Mouse (Mus musculus) right cerebral cortex, adult 2 months (tissue): ENCODE results near the gene Vgll4.

Source experiments
- DNase-seq, 2 experiments: peaks; one replicate each; pipeline ENCODE4 v3.0.0; 2021 to 2022; ENCODE audit warnings: low spot score in 2 of 2

The Vgll4 gene

DNA sequence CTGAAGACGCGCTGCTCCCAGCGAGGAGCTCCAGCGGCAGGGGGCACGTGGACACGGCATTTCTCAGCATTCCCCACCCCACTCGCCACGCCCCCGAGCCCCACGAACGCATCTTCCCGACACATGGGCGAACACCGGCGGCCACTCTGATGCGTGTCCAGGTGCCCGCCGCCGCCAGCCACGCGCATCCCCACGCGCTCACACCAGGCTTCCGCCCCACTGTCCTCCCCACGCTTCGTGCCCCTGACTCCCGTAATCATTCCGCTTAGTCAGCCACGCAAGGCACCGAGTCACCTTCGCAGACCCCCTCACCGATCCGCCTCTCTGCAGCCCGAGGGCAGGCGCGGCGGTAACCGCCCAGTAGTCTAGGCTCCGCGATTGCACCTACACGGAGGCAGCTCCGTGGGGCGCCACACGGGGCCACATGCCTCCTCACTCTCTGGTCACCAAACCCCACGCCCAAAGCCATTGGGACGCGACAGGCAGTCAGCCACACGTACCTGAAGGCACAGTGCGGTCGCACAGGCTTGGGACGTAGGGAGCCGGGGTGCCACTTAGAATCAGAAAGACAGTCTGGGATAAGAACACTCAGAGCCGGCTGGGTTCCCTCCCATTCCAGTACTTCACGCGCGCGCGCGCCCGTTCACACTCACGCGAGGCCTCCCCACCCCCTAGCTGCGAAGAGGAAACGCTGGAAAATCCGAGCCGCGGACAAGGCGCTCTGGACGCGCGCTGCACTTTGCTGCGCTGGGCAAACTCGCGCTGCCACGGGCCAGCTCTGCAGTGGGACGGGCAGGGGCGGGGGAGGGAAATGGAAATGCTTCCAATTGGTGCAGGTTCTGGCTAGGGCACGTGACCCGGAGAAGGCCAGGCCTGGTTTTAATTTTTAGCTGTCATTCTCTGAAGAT, at the start of gene Vgll4:
Gene Vgll4 (minus strand): TSS at position 782 of the 908 bp plus-strand sequence.
- peak; percentile 72 to 75 for DNase-seq

DNA sequence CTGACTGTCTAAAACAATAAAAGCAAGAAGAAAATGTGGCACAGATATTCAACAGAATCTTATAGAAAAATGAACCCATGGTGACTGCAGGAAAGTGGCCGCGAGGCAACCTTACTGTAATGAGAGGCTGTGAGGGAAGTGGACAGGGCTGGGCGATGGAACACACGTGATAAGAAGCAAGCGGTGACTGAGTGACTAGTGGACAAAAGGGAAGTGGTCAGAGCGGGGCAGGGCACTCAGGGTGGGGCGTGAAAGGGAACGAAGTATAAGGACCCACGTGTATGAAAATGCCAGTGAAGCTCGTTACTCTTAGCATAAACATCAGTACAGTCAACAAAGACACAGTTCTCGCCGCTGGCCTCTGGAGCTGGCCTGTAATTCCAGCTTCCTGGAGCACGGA, 45.7 kb upstream of the Vgll4 start:
- DNase-seq, result no peak

DNA sequence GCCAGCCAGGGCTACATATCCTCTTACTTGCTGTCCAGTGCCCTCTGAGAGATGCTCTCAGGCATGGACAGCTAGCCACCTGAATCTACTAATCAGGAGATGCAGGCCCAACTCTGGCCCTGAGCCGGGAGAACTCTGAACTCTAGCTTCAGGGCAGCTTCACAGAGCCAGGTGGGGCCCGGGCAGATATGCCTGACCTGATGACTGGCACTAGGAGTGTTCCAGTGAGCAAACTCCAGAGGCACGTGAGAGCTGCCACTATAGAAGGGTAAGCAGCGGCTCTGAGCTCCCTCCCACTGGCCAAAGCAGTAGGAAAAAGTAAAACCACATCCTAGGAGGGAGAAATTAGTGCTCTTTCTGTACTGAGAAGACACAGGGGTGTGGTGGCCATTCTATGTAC, 43.8 kb upstream of the Vgll4 start:
- DNase-seq, result no peak

DNA sequence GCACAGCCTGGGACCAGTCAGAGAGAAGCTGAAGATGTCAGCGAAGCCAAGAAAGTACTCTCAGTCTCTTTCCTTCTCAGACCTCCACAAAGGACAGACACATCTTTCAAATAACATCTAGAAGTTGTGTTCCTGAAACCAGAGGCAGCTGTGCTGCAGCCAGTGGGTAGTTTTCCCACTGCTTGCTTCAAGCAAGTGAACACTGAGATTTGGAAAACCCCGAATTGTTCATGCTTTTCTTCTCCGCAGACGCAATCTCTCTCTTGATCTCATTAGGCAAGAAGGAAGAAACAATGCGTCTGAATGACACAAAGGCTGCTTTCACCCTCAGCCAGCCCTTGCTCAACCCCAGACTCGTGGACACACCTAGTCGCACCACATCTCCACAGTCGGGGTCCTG, 42.0 kb upstream of the Vgll4 start:
- DNase-seq, result no peak

DNA sequence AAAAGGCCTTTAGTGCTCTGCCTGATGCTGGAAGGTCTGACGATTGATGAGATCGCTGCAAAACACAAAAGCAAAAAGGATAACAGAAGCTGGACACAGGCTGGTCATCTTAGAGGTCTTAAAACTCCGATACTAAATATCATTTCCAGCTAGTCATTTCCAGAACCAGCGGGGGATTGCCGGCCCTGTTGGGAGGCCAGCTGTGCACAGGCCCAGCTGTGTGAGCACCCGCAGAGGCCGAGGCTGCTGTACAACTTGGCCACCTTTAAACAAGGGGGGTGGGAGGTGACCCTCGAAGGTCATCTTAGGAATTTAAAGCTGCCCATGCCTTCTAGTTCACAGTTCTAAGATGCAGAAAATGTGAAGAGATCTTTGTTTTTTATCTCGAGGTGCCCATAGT, 41.0 kb upstream of the Vgll4 start:
- no peak for DNase-seq

DNA sequence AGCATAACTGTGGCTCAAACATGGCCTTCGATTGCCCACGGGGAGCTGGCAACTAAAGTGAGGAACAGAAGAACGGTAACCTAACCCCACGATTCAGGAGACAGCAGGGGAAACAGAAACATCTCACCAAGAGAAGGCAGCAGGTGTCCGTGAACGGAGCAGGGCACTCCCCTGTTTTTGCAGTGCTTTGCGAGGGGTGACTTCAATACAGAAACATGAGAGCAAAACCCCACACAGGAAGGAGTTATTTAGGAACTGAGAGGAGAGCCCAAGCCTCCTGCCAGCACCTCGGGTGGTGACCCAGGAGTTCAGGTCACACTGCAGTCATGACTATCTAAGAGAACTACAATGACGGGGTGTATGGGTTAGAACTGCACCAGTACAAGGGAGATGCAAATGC, 40.5 kb upstream of the Vgll4 start:
- DNase-seq, result no peak

DNA sequence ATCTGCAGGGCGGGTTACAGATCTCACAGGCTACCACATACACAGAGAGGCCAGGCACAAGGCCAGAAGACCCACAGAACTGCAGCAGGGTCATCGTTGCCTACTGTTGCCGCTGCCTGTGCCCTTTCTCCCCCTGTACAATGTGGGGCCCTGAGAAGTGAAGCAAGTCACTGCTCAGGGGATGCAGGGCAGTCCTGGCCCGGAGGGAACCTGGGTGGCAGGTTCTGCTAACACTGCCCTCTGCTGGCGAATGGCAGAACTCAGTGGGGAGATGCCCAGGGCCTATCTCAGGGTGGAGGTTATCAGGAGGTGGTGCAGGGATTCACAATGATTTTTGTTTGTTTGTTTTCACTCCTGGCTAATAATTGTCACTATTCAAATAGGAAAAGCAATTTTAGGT, 37.9 kb upstream of the Vgll4 start:
- peak; percentile 78 to 86 for DNase-seq

DNA sequence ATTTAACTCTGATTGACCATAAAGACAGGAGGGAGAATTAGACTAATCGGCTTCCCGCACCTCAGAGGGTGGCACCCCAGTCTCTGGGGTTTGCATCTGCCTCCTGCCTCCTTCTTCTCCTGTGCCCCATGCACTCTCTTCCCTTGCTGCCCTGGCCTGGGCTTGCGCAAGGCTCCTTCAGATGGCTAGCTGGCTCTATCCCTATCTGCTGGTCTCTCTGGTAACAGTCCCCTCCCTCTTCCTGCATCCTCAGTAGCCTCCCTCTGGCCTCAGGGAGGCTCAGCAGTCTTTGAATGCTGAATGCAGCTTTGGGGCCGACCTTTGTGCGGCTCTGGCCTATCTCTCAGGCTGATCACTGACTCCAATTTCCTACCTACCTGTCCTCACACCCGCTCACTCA, 37.2 kb upstream of the Vgll4 start:
- DNase-seq, result no peak

DNA sequence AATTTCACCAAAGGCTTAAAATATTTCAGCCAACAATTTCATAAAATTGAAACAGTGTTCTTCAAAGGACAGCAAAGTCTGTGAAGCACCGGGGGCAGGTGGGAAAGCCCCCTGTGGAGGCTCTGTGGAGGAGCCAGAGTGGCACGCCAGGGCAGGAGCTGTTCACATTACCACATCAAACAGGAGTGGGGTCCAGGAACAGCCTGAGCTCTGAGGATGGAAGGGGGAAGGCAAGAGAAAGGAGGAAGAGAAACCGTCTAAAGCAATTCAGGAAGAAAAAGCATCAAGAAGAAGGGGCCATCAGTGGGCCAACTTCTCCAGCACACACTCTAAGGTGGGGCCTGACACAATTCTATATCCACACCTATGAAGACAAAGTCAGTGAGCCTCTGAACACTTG, 36.3 kb upstream of the Vgll4 start:
- no peak for DNase-seq

DNA sequence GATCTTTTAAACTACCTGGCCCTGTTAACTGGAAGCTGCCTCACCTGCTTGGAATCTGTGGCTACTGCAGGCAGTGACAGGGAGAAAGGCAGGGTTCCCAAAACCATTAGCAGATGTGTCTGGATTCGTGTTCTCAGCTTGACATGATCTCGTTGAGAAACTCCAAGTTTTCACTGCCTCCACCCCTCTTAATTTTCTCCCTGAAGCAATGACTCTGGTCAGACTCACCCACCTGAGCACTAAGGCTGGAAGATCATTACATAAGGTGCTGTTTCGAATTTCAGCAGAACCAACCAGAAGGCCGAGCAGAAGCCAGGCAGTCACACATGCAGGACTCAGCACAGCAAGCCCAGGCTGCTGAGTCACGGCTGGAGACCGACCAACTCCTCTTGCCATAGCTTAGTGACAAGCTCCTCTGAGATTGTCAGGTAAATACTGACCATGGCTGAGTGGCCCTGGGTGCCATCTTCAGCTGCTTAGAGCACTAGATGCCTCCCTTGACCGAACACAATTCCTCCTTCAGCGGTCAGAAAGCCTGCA, 35.6 kb upstream of the Vgll4 start:
- peak; percentile 65 to 78 for DNase-seq

DNA sequence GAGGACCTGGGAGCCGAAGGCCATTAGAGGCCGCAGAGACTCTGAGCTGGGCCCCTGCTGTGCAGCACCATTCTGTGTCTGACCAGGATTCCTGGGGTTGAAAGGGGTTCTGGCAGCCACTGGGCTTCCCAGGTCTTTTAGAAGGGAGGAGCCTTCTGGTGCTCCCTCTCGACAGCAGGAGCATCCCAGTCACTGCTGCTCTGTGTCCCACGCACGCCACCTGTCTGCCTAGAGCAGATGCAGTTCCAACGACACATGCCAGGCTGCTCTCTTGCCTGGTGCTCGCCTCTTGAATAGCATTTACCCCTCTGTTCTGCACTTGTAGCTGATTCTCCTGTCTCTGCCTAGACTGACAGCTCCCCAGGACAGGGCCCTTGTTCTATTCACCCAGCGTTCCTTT, 34.8 kb upstream of the Vgll4 start:
- DNase-seq, result peak; percentile 73 to 75

DNA sequence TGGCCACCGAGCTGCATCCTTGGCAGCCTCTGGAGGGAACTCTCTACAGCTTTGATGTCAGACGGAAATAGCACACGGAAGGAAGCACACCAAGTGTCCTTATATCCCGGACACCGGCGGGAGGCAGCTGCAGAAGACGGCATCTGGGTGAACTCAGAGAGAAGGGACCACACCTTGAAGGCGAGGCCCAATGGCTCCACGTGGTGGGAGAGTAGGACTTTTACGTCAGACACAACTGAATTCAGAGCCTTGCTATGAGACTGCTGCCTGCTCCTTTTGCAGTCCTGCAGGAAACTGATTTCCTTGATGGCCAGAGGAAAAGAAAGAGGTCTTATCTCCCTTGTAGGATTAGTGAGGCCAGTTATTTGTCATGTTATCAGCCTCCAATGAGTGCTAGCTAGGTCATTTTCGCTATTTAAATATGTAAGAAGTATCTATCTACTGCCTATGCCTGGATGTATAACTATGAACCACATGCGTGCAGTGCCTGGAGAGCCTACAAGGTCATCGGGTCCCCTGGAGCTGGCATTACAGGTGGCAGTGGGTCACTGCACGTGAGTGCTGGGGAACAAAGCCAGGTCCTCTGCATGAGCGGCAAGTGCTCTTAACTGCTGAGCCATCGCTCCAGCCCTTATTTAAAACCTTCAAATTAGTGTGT, 28.7 kb upstream of the Vgll4 start:
- DNase-seq, result no peak

DNA sequence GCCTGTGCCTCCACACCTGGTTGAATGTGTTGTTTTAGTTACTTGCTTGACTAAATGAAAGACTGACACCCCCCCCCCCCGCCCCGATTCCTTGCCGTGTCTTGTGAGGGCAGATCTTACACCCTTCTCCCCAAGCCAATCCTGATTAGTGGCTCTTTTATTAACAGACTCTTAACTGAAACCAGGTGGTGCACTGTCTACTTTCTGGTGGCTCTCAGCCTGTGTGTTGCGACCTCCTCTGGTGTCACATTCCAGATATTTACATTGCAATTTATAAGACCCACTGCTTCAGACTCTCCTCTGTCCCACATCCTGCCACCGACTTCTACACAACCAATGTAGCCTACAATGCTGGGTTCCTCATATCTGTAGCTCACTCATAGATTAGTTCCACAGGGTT, 27.7 kb upstream of the Vgll4 start:
- no peak for DNase-seq

DNA sequence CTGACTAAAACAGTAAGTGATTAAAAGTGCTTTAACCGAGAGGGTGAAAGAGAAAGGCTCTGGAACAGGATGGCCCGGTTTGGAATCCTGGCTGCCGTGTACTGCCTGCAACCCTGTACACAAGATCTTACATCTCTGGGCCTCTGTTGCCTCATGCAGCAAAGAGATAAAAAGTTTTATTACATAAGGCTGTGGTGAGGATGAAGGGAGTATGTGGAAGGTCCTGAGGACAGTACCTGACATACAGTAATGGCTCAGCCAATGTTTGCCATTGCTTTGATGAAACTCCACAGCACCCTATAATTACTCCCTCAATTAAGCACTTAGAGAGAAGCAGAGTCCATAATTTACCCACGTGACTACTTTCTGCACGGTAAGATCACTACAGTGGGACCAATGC, 27.1 kb upstream of the Vgll4 start:
- DNase-seq, result no peak

DNA sequence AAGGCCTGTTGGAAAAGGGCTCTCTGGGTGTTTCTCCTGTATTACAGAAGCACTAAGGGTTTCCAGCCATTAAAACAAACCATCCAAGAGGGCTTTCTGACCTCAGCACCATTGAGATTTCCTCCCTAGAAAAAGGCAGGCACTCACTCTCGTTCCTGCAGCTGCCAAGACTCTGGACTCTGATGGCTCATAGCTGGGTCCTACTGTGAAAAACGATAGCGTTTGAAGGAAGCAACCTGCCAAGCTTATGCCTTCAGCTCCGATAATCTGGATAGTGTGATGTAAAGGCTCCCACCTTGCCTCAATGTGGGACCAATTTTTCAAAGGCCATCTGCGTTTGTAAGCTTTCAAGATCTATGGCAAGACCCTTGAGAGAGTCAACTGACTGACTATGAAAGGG, 24.3 kb upstream of the Vgll4 start:
- no peak for DNase-seq

DNA sequence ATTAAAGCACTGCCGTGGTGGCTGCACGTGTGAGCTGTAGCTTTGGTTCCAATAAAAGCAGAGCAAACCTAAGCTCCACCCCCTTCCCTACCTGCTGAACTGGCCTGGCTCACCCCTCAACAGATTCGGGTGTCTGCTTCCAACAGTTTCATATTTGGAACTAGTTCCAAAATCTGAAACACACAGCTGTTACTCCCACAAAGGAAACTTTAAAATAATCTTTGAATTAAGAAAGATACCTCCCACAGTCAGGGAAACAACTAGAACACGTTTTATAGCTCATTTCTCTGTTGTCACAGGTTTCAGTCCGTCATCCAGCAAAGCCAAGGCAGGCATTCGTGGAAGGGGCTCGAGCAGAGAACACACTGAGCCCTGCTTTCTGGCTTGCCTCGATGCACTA, 23.9 kb upstream of the Vgll4 start:
- peak; percentile 36 to 54 for DNase-seq

DNA sequence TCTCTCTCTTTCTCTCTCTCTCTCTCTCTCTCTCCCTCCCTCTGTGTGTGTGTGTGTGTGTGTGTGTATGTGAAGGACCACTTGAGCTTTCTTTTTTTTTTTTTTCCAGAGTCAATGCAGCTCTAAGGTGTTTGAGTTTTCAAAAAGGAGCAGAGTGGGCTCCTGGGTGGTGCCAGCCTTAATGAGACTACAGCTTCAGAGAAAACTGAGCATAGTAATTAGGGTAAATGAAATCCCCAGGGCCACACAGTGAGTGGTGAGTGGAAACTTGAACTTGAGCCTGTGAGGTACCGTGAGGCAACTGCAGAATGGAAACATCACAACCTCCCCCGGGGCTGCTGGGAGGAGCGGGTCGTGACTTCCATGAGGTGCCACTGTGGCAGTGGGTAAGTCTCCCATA, 22.1 kb upstream of the Vgll4 start:
- DNase-seq, result no peak

DNA sequence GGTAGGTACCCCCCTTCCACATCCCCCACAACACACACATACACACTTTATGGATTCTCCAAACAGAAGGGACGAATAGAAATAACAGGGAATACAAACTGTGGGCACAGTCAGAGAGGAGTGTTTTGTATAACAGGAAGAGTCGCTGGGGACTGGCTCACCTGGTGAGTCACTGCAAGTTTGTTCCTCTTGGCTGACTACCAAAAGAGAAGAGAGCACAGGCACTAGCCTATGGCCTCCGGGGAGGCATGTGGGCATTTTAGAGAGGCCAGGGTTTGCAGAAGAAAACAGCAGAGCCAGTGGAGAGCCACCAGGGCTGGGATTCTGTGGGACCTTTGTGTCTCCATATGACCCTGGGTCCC, 18.8 kb upstream of the Vgll4 start:
- no peak for DNase-seq

DNA sequence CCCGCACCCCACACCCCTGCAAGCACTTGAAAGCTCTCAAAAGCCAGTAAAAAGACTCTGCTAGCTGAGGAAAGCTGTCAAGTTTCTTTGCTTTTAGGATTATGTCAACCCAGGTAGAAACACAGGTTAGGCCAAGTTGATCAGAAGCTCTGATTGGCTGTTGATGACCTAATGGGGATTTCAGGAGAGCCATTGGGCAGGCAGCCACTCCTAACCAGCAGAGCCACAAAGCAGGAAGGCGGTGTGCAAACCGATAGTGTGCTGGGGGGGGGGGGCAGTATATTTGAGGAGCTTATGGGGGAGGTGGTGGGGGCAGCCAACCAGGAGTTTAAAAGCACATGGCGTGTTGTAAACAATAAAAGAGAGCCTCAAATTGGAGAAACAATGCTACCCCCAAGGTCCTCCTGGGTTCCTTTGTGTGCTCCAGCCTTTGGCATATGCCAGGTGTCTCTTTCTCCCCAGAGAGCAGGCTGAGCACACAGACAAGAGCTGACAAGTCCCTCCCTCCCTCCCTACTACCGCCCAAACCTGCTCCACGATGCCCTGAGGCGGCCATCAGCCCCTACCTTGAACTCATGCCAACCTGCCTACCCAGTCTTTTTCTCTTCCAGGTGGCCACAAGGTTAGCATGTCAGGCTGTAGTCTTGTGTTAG, 18.3 kb upstream of the Vgll4 start:
- DNase-seq, result no peak

DNA sequence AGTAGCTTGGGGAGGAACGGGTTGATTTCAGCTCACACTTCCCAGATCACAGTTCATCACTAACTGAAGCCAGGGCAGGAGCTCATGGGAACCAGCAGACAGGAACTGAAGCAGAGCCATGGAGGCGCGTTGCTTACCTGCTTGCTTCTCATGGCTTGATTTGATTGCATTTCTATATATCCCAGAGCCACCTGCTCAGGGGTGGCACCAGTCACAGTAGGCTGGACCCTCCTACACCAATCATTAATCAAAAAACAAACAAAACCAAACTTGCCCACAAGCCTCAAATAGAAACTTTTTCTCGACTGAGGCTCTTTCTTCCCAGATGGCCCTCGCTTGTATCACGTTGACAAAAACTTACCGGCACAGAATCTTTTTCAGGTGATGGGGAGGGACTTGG, 12.9 kb upstream of the Vgll4 start:
- DNase-seq, result no peak

DNA sequence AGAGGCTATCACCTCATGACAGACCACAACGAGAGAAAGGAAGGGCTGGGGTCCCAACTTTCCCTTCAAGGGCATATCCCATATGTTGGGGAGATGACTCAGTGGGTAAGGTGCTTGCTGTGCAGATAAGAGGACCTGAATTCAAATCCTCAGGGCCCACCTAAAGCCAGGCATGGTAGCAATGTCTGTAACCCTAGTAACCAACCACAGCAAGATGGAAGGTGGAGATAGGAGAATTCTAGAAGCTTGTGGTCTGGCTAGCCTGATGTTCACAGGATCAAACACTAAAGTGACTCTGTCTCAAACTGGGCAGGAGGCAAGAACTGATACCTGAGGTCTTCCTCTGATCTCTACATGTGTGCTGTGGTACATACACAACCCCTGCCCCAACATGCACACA, 9.9 kb upstream of the Vgll4 start:
- DNase-seq, result no peak

DNA sequence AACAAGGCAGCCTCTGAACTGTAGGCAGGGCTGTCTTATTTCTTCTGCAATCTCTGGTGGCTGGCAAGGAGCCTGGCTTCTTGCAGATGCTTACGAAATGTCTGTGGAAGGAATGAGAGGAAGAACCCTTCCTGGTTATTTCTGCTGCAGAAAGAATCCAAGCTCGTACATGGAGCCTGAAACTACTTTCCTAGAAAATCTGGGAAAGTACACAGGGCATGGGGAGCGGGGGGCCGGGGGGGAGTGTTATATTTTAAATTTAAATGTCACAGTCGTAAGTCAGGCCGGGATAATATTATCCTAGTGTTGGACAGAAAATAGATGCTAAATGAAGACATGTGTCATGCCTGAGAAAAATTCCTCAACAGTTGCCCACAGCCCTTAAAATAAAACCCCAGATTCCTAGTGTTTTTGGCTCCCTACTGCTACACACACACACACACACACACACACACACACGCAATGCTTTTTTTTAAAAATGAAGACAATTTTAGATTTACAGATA, 7.2 kb upstream of the Vgll4 start:
- peak; percentile 67 to 78 for DNase-seq
